In the genomic region with DNA sequence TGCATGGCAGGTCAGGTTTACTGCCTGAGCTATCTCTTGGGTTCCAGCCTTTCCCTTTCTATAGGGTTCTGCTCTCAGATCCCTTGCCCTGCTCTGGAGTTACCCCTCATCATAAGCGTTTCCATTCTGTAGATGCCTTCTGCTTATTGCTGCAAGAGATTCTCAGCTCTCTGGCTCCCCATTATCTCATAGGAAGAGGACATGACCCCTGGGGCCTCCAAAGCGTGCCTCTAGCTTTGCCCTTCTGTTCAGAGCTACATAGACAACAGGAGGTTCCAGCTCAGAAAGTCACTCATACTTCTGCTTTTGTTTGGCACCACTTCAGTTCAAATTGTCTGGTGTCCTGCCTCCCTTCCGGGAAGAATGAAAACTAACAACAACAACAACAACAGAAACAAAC, we compare ENCODE assay signal across 23 mouse cellular contexts. TPM values are rescaled to one million over a fixed set of nuclear protein-coding genes. Genes with fewer than 3 reads are reported as not detected.
A peak's percentile ranks its signal among the peaks of the same experiment; 100 is the strongest.
DNase-seq lines count a peak whose midpoint lies in the region; ATAC-seq and TF ChIP-seq lines count a peak whose summit lies in the region.
"Had no signal": no experiment of that assay in that cellular context is flagged by ENCODE, and none has a peak within 500 bp of the region (broad histone marks: within the 10 kb centered on the region; RNA-seq: fewer than 3 reads in every experiment).

No protein-coding gene starts in this region.

- 49% methylated on average over 3 of the region's 3 CpGs for WGBS in liver, embryonic 13.5 days (ENCODE audit: insufficient replicate concordance)
- WGBS in liver, embryonic 16.5 days (ENCODE audit: insufficient replicate concordance), result 53% methylated on average over 3 of the region's 3 CpGs
- 59% methylated on average over 3 of the region's 3 CpGs for WGBS in liver, postnatal 0 days (ENCODE audit: insufficient replicate concordance)
- 79% methylated on average over 3 of the region's 3 CpGs for WGBS in forebrain, embryonic 16.5 days

- no peak for TF ChIP-seq CTCF in liver, postnatal 0 days (IDR thresholded peaks at IDR 0.05; ENCODE audit: low read depth)

- no peaks in the 10 kb centered on the region for H3K9me3 ChIP-seq in liver, embryonic 13.5 days (replicated peaks)
- no peaks in the 10 kb centered on the region for H3K9me3 ChIP-seq in liver, embryonic 16.5 days (replicated peaks; ENCODE audit: control insufficient read depth, low read length)
- no peaks in the 10 kb centered on the region for H3K9me3 ChIP-seq in liver, postnatal 0 days (ENCODE audit: low read length)
- H3K9me3 ChIP-seq in forebrain, embryonic 16.5 days (ENCODE audit: control insufficient read depth, low read length), result no peaks in the 10 kb centered on the region
- H3K9me3 ChIP-seq: embryonic facial prominence, embryonic 13.5 days; embryonic facial prominence, embryonic 15.5 days; forebrain, embryonic 10.5 days; forebrain, embryonic 12.5 days had no signal

- no peak for DNase-seq in liver, embryonic 13.5 days
- DNase-seq in liver, result no peak
- no peak for DNase-seq in liver, postnatal 0 days
- DNase-seq: adrenal gland, adult 2 months; adrenal gland, postnatal 10 days; adrenal gland, postnatal 25 days; cerebellum, adult 11 months; cerebellum, adult 18-20 months; cerebellum, adult 8-10 months; cerebellum, adult 9-11 months; cerebellum, postnatal 14 days; cerebellum, postnatal 36 days; embryo, embryonic 11 days; forebrain, postnatal 0 days had no signal

- H3K27ac ChIP-seq in liver, embryonic 13.5 days, result 0 out of 2 replicates have a peak overlapping the region, but pooled peaks have one; percentile 13
- H3K27ac ChIP-seq in liver, embryonic 16.5 days (ENCODE audit: low read length), result no peak overlapping the region
- peak overlapping the region; percentile 48; the same call in 1 of the 2 replicates for H3K27ac ChIP-seq in liver, postnatal 0 days (ENCODE audit: low read depth)
- no peak overlapping the region for H3K27ac ChIP-seq in forebrain, embryonic 16.5 days (ENCODE audit: low read length)
- H3K27ac ChIP-seq: embryonic facial prominence, embryonic 13.5 days; embryonic facial prominence, embryonic 15.5 days; forebrain, embryonic 10.5 days; forebrain, embryonic 12.5 days had no signal

- no peaks in the 10 kb centered on the region for H3K27me3 ChIP-seq in liver, embryonic 13.5 days
- H3K27me3 ChIP-seq in liver, embryonic 16.5 days (ENCODE audit: control insufficient read depth, insufficient read depth, low read depth, low read length), result no peaks in the 10 kb centered on the region
- H3K27me3 ChIP-seq in liver, postnatal 0 days (ENCODE audit: insufficient read depth, low read length), result no peaks in the 10 kb centered on the region
- no peaks in the 10 kb centered on the region for H3K27me3 ChIP-seq in forebrain, embryonic 16.5 days (replicated peaks; ENCODE audit: control insufficient read depth, insufficient read depth, low read length)
- H3K27me3 ChIP-seq: embryonic facial prominence, embryonic 13.5 days; embryonic facial prominence, embryonic 15.5 days; forebrain, embryonic 12.5 days had no signal

- no peak overlapping the region for H3K4me3 ChIP-seq in liver, embryonic 13.5 days (replicated peaks)
- no peak overlapping the region for H3K4me3 ChIP-seq in liver, embryonic 16.5 days (ENCODE audit: low read depth, low read length)
- no peak overlapping the region for H3K4me3 ChIP-seq in liver, postnatal 0 days (ENCODE audit: low read depth, low read length)
- H3K4me3 ChIP-seq in forebrain, embryonic 16.5 days (replicated peaks; ENCODE audit: low read length), result no peak overlapping the region
- H3K4me3 ChIP-seq: embryonic facial prominence, embryonic 13.5 days; embryonic facial prominence, embryonic 15.5 days; erythroblast, embryonic 14.5 days; forebrain, embryonic 10.5 days; forebrain, embryonic 12.5 days had no signal

- no peaks in the 10 kb centered on the region for H3K4me1 ChIP-seq in liver, embryonic 13.5 days (replicated peaks)
- H3K4me1 ChIP-seq in liver, embryonic 16.5 days (ENCODE audit: control insufficient read depth, low read depth, low read length), result no peaks in the 10 kb centered on the region
- no peaks in the 10 kb centered on the region for H3K4me1 ChIP-seq in liver, postnatal 0 days (ENCODE audit: insufficient read depth)
- H3K4me1 ChIP-seq in forebrain, embryonic 16.5 days (replicated peaks; ENCODE audit: control insufficient read depth, insufficient read depth, low read length), result no peaks in the 10 kb centered on the region
- H3K4me1 ChIP-seq: embryonic facial prominence, embryonic 13.5 days; embryonic facial prominence, embryonic 15.5 days; forebrain, embryonic 10.5 days; forebrain, embryonic 12.5 days had no signal

- no peak for ATAC-seq in liver, embryonic 13.5 days (ENCODE audit: low read depth)
- peak; percentile 43; the same call in 1 of the 2 replicates for ATAC-seq in liver, embryonic 16.5 days (ENCODE audit: low read depth)
- ATAC-seq in liver, postnatal 0 days, result peak; percentile 28
- no peak for ATAC-seq in forebrain, embryonic 16.5 days
- ATAC-seq: forebrain, embryonic 14.5 days; forebrain, postnatal 0 days had no signal

- peak; percentile 31; the same call in 1 of the 2 replicates for TF ChIP-seq EP300 in liver, postnatal 0 days (IDR thresholded peaks at IDR 0.05; ENCODE audit: low read depth)

- no peaks in the 10 kb centered on the region for H3K36me3 ChIP-seq in liver, embryonic 13.5 days
- no peaks in the 10 kb centered on the region for H3K36me3 ChIP-seq in liver, embryonic 16.5 days (ENCODE audit: control insufficient read depth, insufficient read depth)
- no peaks in the 10 kb centered on the region for H3K36me3 ChIP-seq in liver, postnatal 0 days (replicated peaks; ENCODE audit: insufficient read depth, low read length)
- H3K36me3 ChIP-seq in forebrain, embryonic 16.5 days (ENCODE audit: control insufficient read depth, insufficient read depth), result no peaks in the 10 kb centered on the region
- H3K36me3 ChIP-seq: forebrain, embryonic 12.5 days had no signal

- H3K9ac ChIP-seq in liver, embryonic 13.5 days, result no peak overlapping the region
- H3K9ac ChIP-seq in liver, embryonic 16.5 days (ENCODE audit: low read depth, low read length), result no peak overlapping the region
- H3K9ac ChIP-seq in liver, postnatal 0 days (replicated peaks), result no peak overlapping the region
- H3K9ac ChIP-seq in forebrain, embryonic 16.5 days (replicated peaks; ENCODE audit: low read depth, low read length), result no peak overlapping the region
- H3K9ac ChIP-seq: embryonic facial prominence, embryonic 13.5 days; embryonic facial prominence, embryonic 15.5 days; forebrain, embryonic 12.5 days; forebrain, postnatal 0 days had no signal

- no peak overlapping the region for H3K4me2 ChIP-seq in liver, embryonic 13.5 days
- no peak overlapping the region for H3K4me2 ChIP-seq in liver, embryonic 16.5 days (ENCODE audit: low read depth, low read length)
- H3K4me2 ChIP-seq in liver, postnatal 0 days (ENCODE audit: low read depth, low read length), result no peak overlapping the region
- no peak overlapping the region for H3K4me2 ChIP-seq in forebrain, embryonic 16.5 days (ENCODE audit: low read length)
- H3K4me2 ChIP-seq: embryonic facial prominence, embryonic 13.5 days; embryonic facial prominence, embryonic 15.5 days; forebrain, embryonic 12.5 days had no signal

RNA-seq across cellular contexts. Expression of gene Itga9, which starts 59.6 kb away (rescaled TPM):
- 2.2 and 2.5 TPM in 2 replicates for polyA plus RNA-seq in liver, embryonic 13.5 days (2015; fragmentation: Nextera tagmentation; extraction: Ambion mirVana)
- 1.1 and 1.4 TPM in 2 replicates for polyA plus RNA-seq in liver, embryonic 16.5 days (2015; fragmentation: Nextera tagmentation; extraction: Ambion mirVana)
- polyA plus RNA-seq in liver, postnatal 0 days (2015; fragmentation: Nextera tagmentation; extraction: Ambion mirVana), result 3.8 and 4.8 TPM in 2 replicates
- polyA plus RNA-seq in forebrain, embryonic 16.5 days (2015; fragmentation: Nextera tagmentation; extraction: Ambion mirVana), result 0.73 and 1.2 TPM in 2 replicates
- polyA plus RNA-seq: C2C12 had no signal

Comparison
In these comparisons a context has a peak if more than half of its experiments do, and no peak if none do; other contexts are left out.
1. ATAC-seq: peak in liver, embryonic 16.5 days (single experiment) and liver, postnatal 0 days (single experiment); none in liver, embryonic 13.5 days (single experiment) and forebrain, embryonic 16.5 days (single experiment).
2. H3K27ac ChIP-seq: peak in liver, embryonic 13.5 days (single experiment) and liver, postnatal 0 days (single experiment); none in liver, embryonic 16.5 days (single experiment) and forebrain, embryonic 16.5 days (single experiment).